Mouse (Mus musculus) naive thymus-derived CD4-positive, alpha-beta T cell, adult 2 months (primary cell): ENCODE measurements at regions not wholly inside any gene's neighbourhood (a gene's known extent, or its start where the extent isn't known, plus 50 kb on each side); places are given as distances from the start of the nearest gene placed in this dataset.

Experiments
- DNase-seq: peaks from one replicate; pipeline ENCODE4 v3.0.0-alpha.2; 2011; ENCODE audit warnings: low read depth

GRCm38 (mm10) chr1:193784966-193785365 is 414.9 kb upstream of the Camk1g start:
- DNase-seq, result no peak

- DNase-seq, result no peak
Observed at GRCm38 (mm10) chr1:193784526-193784925, 414.4 kb upstream of the Camk1g start.

GRCm38 (mm10) chr1:193778181-193778580 is 408.1 kb upstream of the Camk1g start:
- no peak for DNase-seq

- DNase-seq, result no peak
Observed at GRCm38 (mm10) chr1:193769546-193769945, 399.4 kb upstream of the Camk1g start.

GRCm38 (mm10) chr1:193764103-193764502 is 394.0 kb upstream of the Camk1g start:
- DNase-seq, result no peak

- DNase-seq, result no peak
Observed at GRCm38 (mm10) chr1:193751819-193752251, 381.7 kb upstream of the Camk1g start.

GRCm38 (mm10) chr1:193750929-193751328 is 380.8 kb upstream of the Camk1g start:
- DNase-seq, result no peak

GRCm38 (mm10) chr1:193747426-193747960 is 377.4 kb upstream of the Camk1g start:
- DNase-seq, result no peak

- DNase-seq, result no peak
Observed at GRCm38 (mm10) chr1:193742688-193743087, 372.6 kb upstream of the Camk1g start.

- no peak for DNase-seq
Observed at GRCm38 (mm10) chr1:193738821-193739220, 368.7 kb upstream of the Camk1g start.

- no peak for DNase-seq
Observed at GRCm38 (mm10) chr1:193735949-193736518, 365.9 kb upstream of the Camk1g start.

GRCm38 (mm10) chr1:193734014-193734763 is 364.1 kb upstream of the Camk1g start:
- no peak for DNase-seq

GRCm38 (mm10) chr1:193733402-193733801 is 363.3 kb upstream of the Camk1g start:
- no peak for DNase-seq

- DNase-seq, result no peak
Observed at GRCm38 (mm10) chr1:193732113-193732512, 362.0 kb upstream of the Camk1g start.

- no peak for DNase-seq
Observed at GRCm38 (mm10) chr1:193721850-193722249, 351.8 kb upstream of the Camk1g start.

GRCm38 (mm10) chr1:193720420-193720851 is 350.3 kb upstream of the Camk1g start:
- DNase-seq, result no peak

- no peak for DNase-seq
Observed at GRCm38 (mm10) chr1:193715328-193715727, 345.2 kb upstream of the Camk1g start.

GRCm38 (mm10) chr1:193714631-193715030 is 344.5 kb upstream of the Camk1g start:
- no peak for DNase-seq

- DNase-seq, result no peak
Observed at GRCm38 (mm10) chr1:193705205-193705604, 335.1 kb upstream of the Camk1g start.

- DNase-seq, result peak; percentile 59
Observed at GRCm38 (mm10) chr1:193702707-193703419, 332.8 kb upstream of the Camk1g start.

GRCm38 (mm10) chr1:193700217-193700616 is 330.1 kb upstream of the Camk1g start:
- DNase-seq, result no peak

- DNase-seq, result peak; percentile 18
Observed at GRCm38 (mm10) chr1:193698603-193699266, 328.6 kb upstream of the Camk1g start.
